Mouse (Mus musculus): Measurements from ENCODE around the gene Wfdc2.

- TF ChIP-seq POLR2A (IDR thresholded peaks at IDR 0.05; ENCODE audit: borderline replicate concordance, insufficient read depth, low read length) (no peak), CTCF (IDR thresholded peaks at IDR 0.05; ENCODE audit: borderline replicate concordance, insufficient read depth, low read depth, low read length) (no peak)
Measured at GRCm38 (mm10) chr2:164544454-164545097, 17.6 kb upstream of the Wfdc2 start.
